Comparison of ENCODE assay signal across 29 mouse cellular contexts in genomic region chr13:95918624-95919284, GRCm38 (mm10). TPM values are rescaled to one million over a fixed set of nuclear protein-coding genes. Genes with fewer than 3 reads are reported as not detected.
A peak's percentile ranks its signal among the peaks of the same experiment; 100 is the strongest.
DNase-seq lines count a peak whose midpoint lies in the region; ATAC-seq and TF ChIP-seq lines count a peak whose summit lies in the region.
"Had no signal": no experiment of that assay in that cellular context is flagged by ENCODE, and none has a peak within 500 bp of the region (broad histone marks: within the 10 kb centered on the region; RNA-seq: fewer than 3 reads in every experiment).

No protein-coding gene starts in this region.

- no peak overlapping the region for H3K4me3 ChIP-seq in layer of hippocampus, adult 2 months
- H3K4me3 ChIP-seq: forebrain, embryonic 15.5 days; hindbrain, embryonic 10.5 days; hindbrain, embryonic 15.5 days; kidney, embryonic 15.5 days; limb, embryonic 10.5 days; limb, embryonic 15.5 days; megakaryocyte, embryonic 14.5 days; midbrain, embryonic 15.5 days; neural tube, embryonic 15.5 days had no signal

- peak; percentile 29 for DNase-seq in adrenal gland, adult 2 months
- no peak for DNase-seq in adrenal gland, postnatal 4 days (ENCODE audit: low spot score in 2 of 2)
- no peak for DNase-seq in layer of hippocampus, adult 2 months (ENCODE audit: low spot score in 2 of 2)
- DNase-seq in layer of hippocampus, adult 8-10 months (ENCODE audit: low spot score in 2 of 2) = no peak
- DNase-seq in 416B (ENCODE audit: low read depth) = peak; percentile 31
- DNase-seq in ovary, postnatal 36 days (ENCODE audit: low spot score) = no peak
- DNase-seq: cerebellum, adult 8-10 months; cerebellum, postnatal 25 days; heart, postnatal 14 days; kidney, adult 11 months; kidney, postnatal 25 days; lung, embryonic 14.5 days; right cerebral cortex, adult 18-20 months; right cerebral cortex, postnatal 4 days; thymus, postnatal 4 days had no signal

- ATAC-seq in granulocyte monocyte progenitor cell, adult 5-6 weeks (replicated peaks; ENCODE audit: poor library complexity, severe bottlenecking) = peak; percentile 52
- no peak for ATAC-seq in activated CD4-positive, CD25-positive, alpha-beta regulatory T cell, adult 4 months
- ATAC-seq: forebrain, embryonic 15.5 days; inflammation-experienced regulatory T-cells, adult 6 months; midbrain, embryonic 15.5 days had no signal

- no peak for TF ChIP-seq CTCF in layer of hippocampus, adult 2 months (conservative IDR thresholded peaks at IDR 0.05)

- peak overlapping the region; percentile 14; the same call in 1 of the 2 replicates for H3K27ac ChIP-seq in layer of hippocampus, adult 2 months
- H3K27ac ChIP-seq: forebrain, embryonic 15.5 days; hindbrain, embryonic 10.5 days; hindbrain, embryonic 15.5 days; kidney, embryonic 15.5 days; limb, embryonic 10.5 days; limb, embryonic 15.5 days; liver, embryonic 14.5 days; midbrain, embryonic 15.5 days; neural tube, embryonic 15.5 days; stomach, postnatal 0 days had no signal

RNA-seq across cellular contexts. Expression of gene Iqgap2, which starts 27.0 kb away (rescaled TPM):
- total RNA-seq in adrenal gland, adult 2 months (2021) = 100 to 1,000 TPM; 107 to 186 TPM
- polyA plus RNA-seq in adrenal gland, adult 2 months (2012; rRNA removed) = 9.0 and 9.5 TPM in 2 replicates
- total RNA-seq in adrenal gland, postnatal 4 days (2021) = 10 to 100 TPM; 93.7 to 97.7 TPM
- 10 to 100 TPM; 95.2 to 97.7 TPM for total RNA-seq in layer of hippocampus, adult 2 months (2021)
- 10 to 100 TPM; 60.5 to 80.9 (median 72.5) TPM for total RNA-seq in layer of hippocampus, adult 8-10 months (2022)
- 71.4 and 91.9 TPM in 2 replicates for total RNA-seq in granulocyte monocyte progenitor cell, adult 5-6 weeks (2014; fragmentation: Nextera tagmentation)
- 143 and 157 TPM in 2 replicates for total RNA-seq in granulocyte monocyte progenitor cell, adult 5-6 weeks (2017)
- polyA plus RNA-seq in activated CD4-positive, CD25-positive, alpha-beta regulatory T cell, adult 4 months (2017; shearing (Covaris generic)) = 10 to 100 TPM; 16.6 to 17.1 TPM

Comparison
In these comparisons a context has a peak if more than half of its experiments do, and no peak if none do; other contexts are left out.
1. DNase-seq: peak in adrenal gland, adult 2 months (single experiment) and 416B (single experiment); none in adrenal gland, postnatal 4 days (0 of 2), layer of hippocampus, adult 2 months (0 of 2), layer of hippocampus, adult 8-10 months (0 of 2) and ovary, postnatal 36 days (single experiment).